Mouse (Mus musculus) kidney, postnatal 36 days (tissue): ENCODE results near the gene Klrb1c.
"Not testable (repeated sequence)": the region's sequence is repeated elsewhere in the genome, so short reads cannot be mapped to it uniquely, and the experiment has no call there.

Experiments used
- DNase-seq, 2 experiments: peaks; one replicate each; pipeline ENCODE4 v3.0.0; 2021 to 2022; ENCODE audit warnings: mixed read lengths in 2 of 2

Gene Klrb1c

GRCm38 (mm10) chr6:128789115-128789514, at the start of gene Klrb1c:
Gene Klrb1c, minus strand, starts transcription at chr6:128789215.
- no peak for DNase-seq

GRCm38 (mm10) chr6:128837454-128838341, 48.7 kb upstream of the Klrb1c start:
- peak in 1 of 2 experiments; percentile 25 for DNase-seq

GRCm38 (mm10) chr6:128836955-128837334, 47.9 kb upstream of the Klrb1c start:
- DNase-seq, result no peak

DNA sequence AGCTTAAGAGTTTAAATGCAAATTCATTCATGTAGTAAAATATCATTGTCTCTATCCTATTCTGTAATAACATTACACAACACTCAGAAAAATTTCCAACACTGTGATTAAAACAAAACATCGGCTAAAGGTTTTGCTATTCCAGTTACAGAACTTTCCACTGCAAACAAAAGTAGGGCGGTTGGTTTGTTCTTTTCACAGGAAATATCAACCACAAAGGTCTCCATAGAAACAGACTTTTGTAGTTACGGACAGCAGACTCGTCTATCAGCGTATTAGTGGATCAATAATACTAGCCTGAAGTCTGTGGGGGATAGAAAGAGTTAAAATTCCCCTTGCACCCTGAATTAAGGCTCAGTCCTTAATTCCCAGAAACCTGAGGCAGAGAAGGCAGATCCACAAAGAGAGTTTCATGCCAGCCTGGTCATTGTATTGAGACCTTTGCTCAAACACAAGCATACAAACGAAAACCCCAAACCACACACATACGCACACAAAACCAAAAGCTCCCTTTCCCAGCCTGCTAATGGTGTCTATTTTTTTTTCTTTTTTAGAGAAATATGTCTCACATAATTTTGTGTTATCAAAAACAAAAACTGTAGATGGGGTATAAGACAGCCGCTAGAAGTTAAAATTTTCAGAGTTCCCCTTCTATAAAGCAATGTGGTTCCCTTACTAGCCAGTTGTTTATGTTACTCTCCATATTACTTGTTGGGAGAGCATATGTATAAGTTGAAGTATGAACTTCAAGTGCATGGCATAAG, 47.4 kb upstream of the Klrb1c start:
- DNase-seq, result no peak

GRCm38 (mm10) chr6:128835571-128835970, 46.6 kb upstream of the Klrb1c start:
- no peak for DNase-seq

GRCm38 (mm10) chr6:128833046-128833445, 44.0 kb upstream of the Klrb1c start:
- DNase-seq, result no peak

DNA sequence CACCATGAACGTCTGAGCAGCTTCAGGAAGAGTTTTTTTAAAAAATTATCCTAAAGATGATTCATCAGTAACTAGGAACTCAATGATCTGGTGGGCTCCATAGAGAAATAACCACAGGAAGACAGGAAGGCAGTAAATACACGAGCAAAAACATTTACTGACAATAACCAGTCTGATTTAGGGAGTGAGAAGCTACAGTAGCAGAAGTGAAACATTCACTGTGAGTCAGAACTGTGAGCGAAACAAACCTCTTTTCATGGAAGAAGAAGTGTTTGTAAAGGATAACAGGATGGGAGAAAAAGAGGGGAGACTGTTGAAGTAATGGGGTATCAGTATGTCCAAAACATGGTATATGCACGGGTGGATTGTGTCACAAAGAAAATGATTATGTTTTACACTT, 40.8 kb upstream of the Klrb1c start:
- no peak for DNase-seq

- no peak for DNase-seq
Observed at GRCm38 (mm10) chr6:128826781-128827180, 37.8 kb upstream of the Klrb1c start.

GRCm38 (mm10) chr6:128826132-128826531, 37.1 kb upstream of the Klrb1c start, which contains the start of the genes Gm44511 and Klrb1b:
Gene Gm44511, minus strand, starts transcription at chr6:128826315.
Gene Klrb1b, minus strand, starts transcription at chr6:128826331.
- no peak for DNase-seq

DNA sequence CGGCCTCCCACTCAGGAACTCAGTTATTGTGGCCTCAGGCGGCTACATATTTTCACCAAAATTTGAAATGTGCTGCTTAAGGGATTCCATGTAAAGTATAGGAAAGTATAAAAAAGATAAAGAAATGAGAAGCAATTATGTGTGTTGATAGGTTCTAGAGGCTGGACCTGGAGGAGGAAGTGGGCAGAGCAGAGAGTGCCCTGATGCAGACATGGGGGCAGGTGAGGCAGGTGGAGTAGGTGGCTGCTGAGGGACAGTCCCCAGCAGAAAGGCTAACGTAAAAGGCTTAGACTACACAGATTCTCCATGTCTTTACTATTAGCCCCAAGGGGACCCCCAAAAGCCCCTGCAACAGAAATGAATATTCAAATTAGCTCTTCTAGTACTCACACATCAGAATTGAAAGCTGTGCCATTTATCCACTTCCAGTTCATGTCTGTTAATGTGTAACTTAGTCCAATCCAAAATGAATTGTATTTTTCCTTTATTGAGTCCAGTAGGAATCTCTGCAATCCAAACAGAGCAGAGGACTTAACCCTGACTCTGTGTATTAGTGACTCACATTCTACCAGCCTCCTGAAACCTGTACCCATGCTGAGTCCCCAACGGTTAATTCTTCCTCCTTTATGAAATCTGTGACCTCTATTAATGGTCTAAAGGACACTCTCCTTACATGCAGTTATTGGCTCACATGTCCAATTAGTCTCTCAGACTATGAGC, 29.2 kb upstream of the Klrb1c start:
- DNase-seq, result no peak

- DNase-seq, result peak; percentile 39 to 58
Observed at GRCm38 (mm10) chr6:128808532-128808931, 19.5 kb upstream of the Klrb1c start.

DNA sequence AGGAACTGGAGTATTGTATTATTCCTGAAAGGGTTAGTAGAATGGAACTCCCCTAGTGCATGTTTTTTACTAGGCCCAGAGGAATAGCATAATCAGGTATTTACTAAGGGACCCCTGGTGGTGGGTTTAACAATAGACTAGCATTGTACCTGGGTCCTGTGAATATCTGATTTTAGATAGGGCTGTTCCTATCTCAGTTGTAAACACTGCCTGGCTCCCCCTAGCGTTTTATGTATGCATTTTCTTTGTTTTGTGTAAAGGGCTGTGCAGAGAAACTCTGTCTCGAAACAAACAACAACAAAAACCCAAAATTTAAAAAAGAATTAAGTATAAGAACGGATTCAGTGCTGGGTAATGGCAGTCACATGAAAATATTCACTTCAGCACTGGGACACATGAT, 18.0 kb upstream of the Klrb1c start:
- peak; percentile 23 to 25 for DNase-seq

DNA sequence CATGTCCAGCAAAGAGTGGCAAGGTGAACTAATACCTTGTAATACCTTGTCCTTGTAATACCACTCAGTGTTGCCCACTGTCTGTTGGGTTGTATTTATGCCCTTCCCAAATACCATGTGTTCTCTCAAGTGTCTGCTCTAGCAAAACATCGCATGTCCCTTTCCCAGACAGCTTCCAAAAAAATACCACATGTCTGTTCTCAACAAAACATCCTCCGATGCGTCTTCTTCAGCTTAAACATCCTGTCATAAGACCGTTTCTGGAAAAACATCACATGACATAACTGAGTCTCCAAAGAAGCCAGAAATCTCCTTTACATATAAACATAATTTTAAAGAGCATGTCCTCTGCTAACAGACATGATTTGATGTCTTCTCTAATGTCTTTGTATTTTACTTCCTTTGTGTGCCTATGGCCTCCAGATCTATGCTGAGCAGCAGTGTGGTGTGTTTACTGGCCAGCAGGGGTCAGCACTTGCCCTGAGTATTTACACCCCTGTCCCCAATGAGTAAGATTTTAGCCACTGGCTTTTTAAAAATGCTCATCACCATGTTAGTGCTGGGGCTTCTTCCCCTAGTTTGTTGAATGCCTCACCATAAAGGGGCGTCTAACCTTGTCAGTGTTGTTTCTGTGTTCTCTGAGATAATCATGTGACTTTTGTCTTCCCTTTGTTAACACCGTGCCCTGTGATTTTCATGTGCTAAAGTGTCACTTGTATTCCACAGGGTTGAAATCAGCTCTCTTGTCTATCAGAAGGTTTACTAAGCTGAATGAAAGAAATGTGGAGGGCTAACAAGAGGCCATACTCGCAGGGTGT, 16.0 kb upstream of the Klrb1c start:
- peak; percentile 79 to 87 for DNase-seq

DNA sequence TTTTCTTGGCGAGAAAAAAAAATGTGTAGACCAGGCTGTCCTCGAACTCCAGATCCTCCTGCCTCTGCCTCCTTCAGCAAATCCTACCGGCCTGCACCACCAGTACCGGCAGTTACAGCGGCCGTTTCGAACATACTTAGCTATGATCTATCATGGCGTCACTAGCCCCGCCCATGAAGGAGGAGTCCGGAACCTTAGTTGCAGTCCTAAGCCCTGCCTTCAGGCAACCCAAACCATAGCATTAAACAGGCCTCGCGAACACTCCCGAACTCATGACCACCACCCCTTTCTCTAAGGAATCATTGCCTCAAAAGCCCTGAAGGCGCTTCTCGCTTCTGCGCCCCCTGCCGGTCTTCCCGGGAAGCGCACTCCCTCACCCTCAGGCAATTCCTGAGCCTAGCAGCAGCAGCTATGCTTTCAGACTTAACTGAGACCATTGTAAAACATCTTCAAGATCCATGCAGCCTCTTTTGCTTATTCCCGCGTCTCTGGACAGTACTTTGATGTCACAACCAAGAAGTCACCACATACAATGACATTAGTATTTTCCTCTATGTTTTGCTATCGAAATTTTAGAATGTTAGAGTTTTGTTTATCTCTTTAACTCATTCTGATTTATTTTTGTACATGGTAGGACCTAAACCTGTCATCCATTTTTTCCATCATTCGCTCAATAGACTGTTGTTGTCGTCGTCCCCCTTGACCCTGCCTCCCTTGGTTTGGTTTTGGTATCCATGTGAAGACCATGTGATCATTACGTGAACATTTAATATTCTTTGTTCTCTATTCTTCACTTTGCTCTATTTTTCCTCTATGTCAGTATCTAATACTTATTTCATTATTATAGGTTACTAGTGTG, 14.2 kb upstream of the Klrb1c start:
- peak; percentile 96 to 98 for DNase-seq

DNA sequence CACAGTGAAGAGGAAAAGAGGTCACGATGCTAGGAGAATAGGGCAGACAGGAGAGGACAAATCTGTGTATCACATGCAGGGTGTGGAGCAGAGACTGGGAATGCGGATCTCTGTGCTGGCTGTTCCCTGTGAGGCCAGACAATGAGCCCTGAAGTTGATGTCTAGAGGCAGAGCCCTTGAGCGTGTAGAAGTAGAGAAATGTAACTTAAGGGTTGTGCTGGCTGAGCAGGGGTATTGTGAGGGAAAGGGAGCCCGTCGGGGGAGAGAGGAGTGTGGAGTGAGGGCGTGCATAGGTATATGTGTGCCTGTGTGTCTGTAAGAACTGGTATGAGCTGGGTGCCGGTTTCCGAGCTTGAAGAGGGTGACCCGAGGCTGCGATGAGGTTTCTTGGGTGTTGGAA, 13.5 kb upstream of the Klrb1c start:
- DNase-seq, result peak; percentile 7 to 10

- not testable (repeated sequence) for DNase-seq
Observed at GRCm38 (mm10) chr6:128800696-128801095, 11.7 kb upstream of the Klrb1c start.

DNA sequence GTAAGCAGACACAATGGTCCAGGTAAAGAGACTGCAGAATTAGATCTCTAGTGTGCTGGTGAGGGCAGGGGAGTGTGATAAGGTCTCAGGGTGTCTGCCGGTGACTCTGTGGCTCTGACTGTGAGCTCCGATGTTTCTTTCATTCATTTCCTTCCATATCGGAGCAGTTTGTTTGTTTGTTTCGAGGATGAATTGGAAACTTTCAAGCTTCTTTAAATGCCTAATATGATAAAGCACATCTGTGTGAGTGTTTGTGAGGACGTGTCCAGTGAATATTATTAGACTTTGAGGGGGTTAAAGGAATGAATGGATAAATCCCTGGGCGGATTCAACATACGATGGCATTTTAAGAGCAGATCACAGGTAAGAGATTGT, 10.9 kb upstream of the Klrb1c start:
- DNase-seq, result no peak

DNA sequence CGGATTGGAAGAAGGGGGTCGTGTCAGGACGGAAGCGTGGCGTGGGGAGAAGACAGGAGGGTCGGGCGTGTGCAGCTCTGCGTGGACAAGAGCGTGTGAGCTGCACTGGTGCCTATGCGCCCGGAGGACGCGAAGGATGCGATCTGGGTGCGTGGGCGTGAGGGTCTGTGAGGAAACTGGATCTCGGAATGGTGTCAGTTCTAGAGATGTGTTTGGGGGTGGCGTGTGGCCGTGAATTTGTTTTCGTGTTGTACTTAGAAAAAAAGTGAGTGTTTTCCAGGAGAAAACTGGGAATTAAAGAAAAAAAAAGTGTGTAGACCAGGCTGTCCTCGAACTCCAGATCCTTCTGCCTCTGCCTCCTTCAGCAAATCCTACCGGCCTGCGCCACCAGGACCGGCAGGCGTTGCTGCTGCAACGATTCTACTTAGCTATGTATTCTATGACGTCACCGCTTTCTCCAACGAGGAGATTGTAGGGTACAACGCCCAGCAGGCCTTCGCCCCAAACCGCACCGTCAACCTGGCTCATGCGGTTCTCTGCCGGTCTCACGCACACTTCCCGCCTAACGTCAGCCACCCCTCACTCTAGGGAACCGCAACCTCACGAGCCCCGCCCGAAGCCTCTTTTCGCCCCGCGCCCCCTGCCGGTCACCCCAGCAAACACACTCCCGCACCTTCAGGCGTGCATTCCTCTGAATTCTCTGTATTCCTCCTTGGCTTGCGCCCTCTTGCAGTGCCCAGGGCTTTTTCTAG, 10.3 kb upstream of the Klrb1c start:
- peak; percentile 85 to 86 for DNase-seq

DNA sequence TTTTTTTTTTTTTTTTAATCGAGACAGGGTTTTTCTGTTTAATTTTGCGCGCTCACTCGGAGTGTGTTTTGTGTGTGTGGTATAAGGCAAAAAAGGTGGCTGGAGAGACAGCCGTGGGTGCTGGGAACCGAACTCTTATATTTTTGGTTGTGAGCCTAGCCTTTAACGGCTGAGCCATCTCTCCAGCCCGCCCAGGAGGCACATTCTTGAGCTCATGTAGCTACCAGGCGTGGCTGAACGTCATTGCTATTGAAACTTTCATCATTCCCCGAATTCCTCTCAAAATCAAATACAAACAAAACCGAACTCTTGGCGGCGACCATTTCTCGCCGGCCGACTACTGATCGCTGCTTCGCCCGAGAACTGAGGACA, 9.7 kb upstream of the Klrb1c start:
- peak; percentile 68 to 76 for DNase-seq
